Mouse (Mus musculus) heart, embryonic 10.5 days (tissue): ENCODE results near the gene Zfp94. TPM values are rescaled to one million over a fixed set of nuclear protein-coding genes. Genes with fewer than 3 reads are reported as not detected.
"Not testable (repeated sequence)": the region's sequence is repeated elsewhere in the genome, so short reads cannot be mapped to it uniquely, and the experiment has no call there.

Experiments used
- DNase-seq: peaks from one replicate; pipeline ENCODE4 v3.0.0-alpha.2; 2017; ENCODE audit warnings: low spot score
- H3K27ac ChIP-seq: fragments of 300-500 bp; sonication (generic); 2 replicates; pipeline ENCODE4 v1.5.1; 2016; ENCODE audit warnings: mild to moderate bottlenecking
- H3K27me3 ChIP-seq: fragments of 300-500 bp; sonication (generic); 2 replicates; pipeline ENCODE4 v1.6.1; 2016; ENCODE audit warnings: mild to moderate bottlenecking; ENCODE audit not compliant: poor library complexity, insufficient read depth, severe bottlenecking
- H3K36me3 ChIP-seq: fragments of 300-500 bp; sonication (generic); 2 replicates; pipeline ENCODE4 v1.6.1; 2016; ENCODE audit warnings: mild to moderate bottlenecking, moderate library complexity
- H3K4me1 ChIP-seq: fragments of 300-500 bp; sonication (generic); 2 replicates; pipeline ENCODE4 v1.6.1; 2016; ENCODE audit warnings: mild to moderate bottlenecking
- H3K4me3 ChIP-seq: fragments of 300-500 bp; sonication (generic); 2 replicates; pipeline ENCODE4 v1.5.1; 2016; ENCODE audit warnings: mild to moderate bottlenecking, moderate library complexity
- H3K9me3 ChIP-seq: fragments of 300-500 bp; sonication (generic); 2 replicates; pipeline ENCODE4 v1.6.1; 2016; ENCODE audit warnings: mild to moderate bottlenecking, moderate library complexity
- WGBS: fragments of 180-500 bp; shearing (Covaris S2); methylation state at CpG from one replicate; pipeline ENCODE4 v1.1.7; 2016; 5-methylcytosine and 5-hydroxymethylcytosine counted together
- polyA plus RNA-seq: library from polyadenylated mRNA; unstranded; fragments of >200 nt; fragmentation: Nextera tagmentation; extraction: Ambion mirVana; gene quantifications from 2 replicates; pipeline ENCODE4 v1.2.1, GENCODE M21; 2016

Zfp94 gene
- polyA plus RNA-seq, 1 experiment from 2014 or later: 10.1 TPM

GRCm38 (mm10) chr7:24286090-24286489 is 30.4 kb downstream of the Zfp94 start:
- Histone ChIP-seq H3K27me3 (no peaks in the 10 kb centered on the region), H3K4me1 (no peaks in the 10 kb centered on the region), H3K27ac (no peak overlapping the region), H3K36me3 (peaks cover 32% of the 10 kb centered on the region), H3K9me3 (no peaks in the 10 kb centered on the region), H3K4me3 (no peak overlapping the region)
- peak; percentile 62 for DNase-seq
- WGBS: 46% methylated on average over 4 of the region's 4 CpGs

DNA sequence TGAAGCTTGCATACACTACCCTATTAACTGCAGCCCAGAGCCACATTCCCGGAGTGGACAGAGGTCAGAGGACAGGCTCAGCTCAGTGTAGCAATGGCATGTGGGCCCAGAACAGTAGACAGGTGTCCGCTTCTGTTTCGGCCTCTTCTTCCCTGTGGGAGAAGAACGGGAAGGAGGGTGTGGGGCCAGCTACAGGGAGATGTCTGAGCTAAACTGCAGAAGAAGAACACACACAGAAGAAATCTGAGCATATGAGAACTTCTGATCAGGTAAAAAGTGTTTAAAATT is 35.7 kb downstream of the Zfp94 start:
- H3K9me3 ChIP-seq: 0 out of 2 replicates have a peak, but pooled peaks cover 5% of the 10 kb centered on the region
- H3K36me3 ChIP-seq: peaks cover 11% of the 10 kb centered on the region
- no peak overlapping the region for H3K27ac ChIP-seq
- peak; percentile 69 for DNase-seq
- no peaks in the 10 kb centered on the region for H3K4me1 ChIP-seq
- no peak overlapping the region for H3K4me3 ChIP-seq
- H3K27me3 ChIP-seq: no peaks in the 10 kb centered on the region
- WGBS: 52% methylated on average over 4 of the region's 4 CpGs

GRCm38 (mm10) chr7:24280031-24280857 is 36.2 kb downstream of the Zfp94 start:
- WGBS: 48% methylated on average over 10 of the region's 10 CpGs

GRCm38 (mm10) chr7:24278771-24279170 is 37.7 kb downstream of the Zfp94 start:
- H3K27ac ChIP-seq, H3K4me3 ChIP-seq, H3K27me3 ChIP-seq, DNase-seq, H3K4me1 ChIP-seq, H3K9me3 ChIP-seq: not testable (repeated sequence)
- H3K36me3 ChIP-seq: peaks cover 31% of the 10 kb centered on the region
- 77% methylated on average over 3 of the region's 3 CpGs for WGBS

More at GRCm38 (mm10) chr7:24280031-24280857, 36.2 kb downstream of the Zfp94 start:
- Histone ChIP-seq H3K27me3 (no peaks in the 10 kb centered on the region), H3K36me3 (peaks cover 16% of the 10 kb centered on the region), H3K4me3 (no peak overlapping the region), H3K27ac (no peak overlapping the region), H3K4me1 (no peaks in the 10 kb centered on the region), H3K9me3 (0 out of 2 replicates have a peak, but pooled peaks cover 5% of the 10 kb centered on the region)
- DNase-seq: peak; percentile 59

DNA sequence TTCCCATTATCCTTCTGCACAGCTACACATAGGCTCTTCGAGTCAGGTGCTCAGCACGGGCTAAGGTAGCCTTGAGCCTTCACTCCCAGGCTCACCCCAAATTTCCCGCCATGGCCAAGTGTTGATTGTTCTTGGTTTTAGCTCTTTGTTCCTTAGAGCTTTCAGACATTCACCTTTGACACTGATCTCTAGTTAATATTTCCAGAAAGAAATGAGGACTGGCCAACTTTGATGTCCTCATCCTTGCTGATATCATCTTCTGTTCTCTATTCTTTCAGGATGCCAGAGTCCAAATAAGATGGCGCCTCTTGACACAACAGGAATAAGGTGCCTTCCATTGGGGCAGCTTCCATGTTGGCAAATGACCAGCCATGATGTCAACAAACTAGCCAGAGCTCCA is 42.0 kb downstream of the Zfp94 start:
- peaks cover 36% of the 10 kb centered on the region for H3K36me3 ChIP-seq
- no peak overlapping the region for H3K27ac ChIP-seq
- H3K27me3 ChIP-seq: no peaks in the 10 kb centered on the region
- H3K9me3 ChIP-seq: 0 out of 2 replicates have a peak, but pooled peaks cover 5% of the 10 kb centered on the region
- no peak overlapping the region for H3K4me3 ChIP-seq
- peak; percentile 52 for DNase-seq
- WGBS: 86% methylated on average over 4 of the region's 4 CpGs
- 0 out of 2 replicates have a peak, but pooled peaks cover 3% of the 10 kb centered on the region for H3K4me1 ChIP-seq

GRCm38 (mm10) chr7:24271191-24271590 is 45.3 kb downstream of the Zfp94 start:
- 94% methylated on average over 6 of the region's 6 CpGs for WGBS

GRCm38 (mm10) chr7:24270288-24270672 is 46.2 kb downstream of the Zfp94 start, which contains the start of gene Zfp93:
Zfp93 (plus strand) TSS chr7:24270420.
- peak within 1 kb of the TSS; percentile 74 for H3K4me3 ChIP-seq
- DNase-seq: peak; percentile 94
- H3K36me3 ChIP-seq: peaks cover 20% of the 10 kb centered on the region
- 0% methylated on average over 12 of the region's 12 CpGs for WGBS
- no peaks in the 10 kb centered on the region for H3K9me3 ChIP-seq
- H3K27ac ChIP-seq: peak within 1 kb of the TSS; percentile 89
- no peaks in the 10 kb centered on the region for H3K27me3 ChIP-seq
- H3K4me1 ChIP-seq: 0 out of 2 replicates have a peak, but pooled peaks cover 3% of the 10 kb centered on the region

More at GRCm38 (mm10) chr7:24271191-24271590, 45.3 kb downstream of the Zfp94 start:
- DNase-seq: peak; percentile 38
- Histone ChIP-seq H3K9me3 (no peaks in the 10 kb centered on the region), H3K27ac (no peak overlapping the region), H3K36me3 (peaks cover 29% of the 10 kb centered on the region), H3K4me1 (0 out of 2 replicates have a peak, but pooled peaks cover 3% of the 10 kb centered on the region), H3K4me3 (no peak overlapping the region), H3K27me3 (no peaks in the 10 kb centered on the region)

GRCm38 (mm10) chr7:24269667-24270287 is 46.7 kb downstream of the Zfp94 start:
- 31% methylated on average over 7 of the region's 7 CpGs for WGBS
- Histone ChIP-seq H3K27ac (peak overlapping the region; percentile 89; the same call in 1 of the 2 replicates), H3K9me3 (no peaks in the 10 kb centered on the region), H3K4me3 (peak overlapping the region; percentile 74), H3K36me3 (peaks cover 15% of the 10 kb centered on the region), H3K27me3 (no peaks in the 10 kb centered on the region), H3K4me1 (0 out of 2 replicates have a peak, but pooled peaks cover 3% of the 10 kb centered on the region)
- no peak for DNase-seq

DNA sequence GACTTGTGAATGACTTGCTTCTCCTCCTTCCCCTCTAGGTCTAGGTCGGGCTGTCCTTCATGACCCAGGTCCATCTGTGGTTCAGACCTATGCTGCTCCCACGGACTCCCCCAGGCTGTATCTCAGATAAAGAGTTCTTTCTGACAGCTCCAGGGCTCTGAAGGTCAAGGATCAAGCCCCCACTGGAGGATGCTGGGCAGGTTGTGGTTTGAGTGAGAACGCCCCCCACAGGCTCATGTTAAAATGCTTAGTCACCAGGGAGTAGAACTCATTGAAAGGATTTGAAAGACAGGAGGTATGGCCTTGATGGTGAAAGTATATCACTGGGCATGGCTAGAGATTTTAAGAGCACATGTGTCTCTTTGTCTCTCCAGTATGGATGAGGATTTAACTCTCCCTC is 47.2 kb downstream of the Zfp94 start:
- Histone ChIP-seq H3K4me3 (no peak overlapping the region), H3K9me3 (no peaks in the 10 kb centered on the region), H3K4me1 (0 out of 2 replicates have a peak, but pooled peaks cover 3% of the 10 kb centered on the region), H3K36me3 (peaks cover 9% of the 10 kb centered on the region), H3K27me3 (no peaks in the 10 kb centered on the region), H3K27ac (no peak overlapping the region; the same call in 1 of the 2 replicates)
- 65% methylated on average over 3 of the region's 3 CpGs for WGBS
- no peak for DNase-seq

- Histone ChIP-seq H3K36me3 (peaks cover 1% of the 10 kb centered on the region), H3K4me1 (0 out of 2 replicates have a peak, but pooled peaks cover 3% of the 10 kb centered on the region), H3K27me3 (no peaks in the 10 kb centered on the region), H3K27ac (no peak overlapping the region), H3K4me3 (no peak overlapping the region), H3K9me3 (no peaks in the 10 kb centered on the region)
- no peak for DNase-seq
- 68% methylated on average over 24 of the region's 24 CpGs for WGBS
These were observed 48.0 kb downstream of the Zfp94 start for GRCm38 (mm10) chr7:24268176-24269155.

DNA sequence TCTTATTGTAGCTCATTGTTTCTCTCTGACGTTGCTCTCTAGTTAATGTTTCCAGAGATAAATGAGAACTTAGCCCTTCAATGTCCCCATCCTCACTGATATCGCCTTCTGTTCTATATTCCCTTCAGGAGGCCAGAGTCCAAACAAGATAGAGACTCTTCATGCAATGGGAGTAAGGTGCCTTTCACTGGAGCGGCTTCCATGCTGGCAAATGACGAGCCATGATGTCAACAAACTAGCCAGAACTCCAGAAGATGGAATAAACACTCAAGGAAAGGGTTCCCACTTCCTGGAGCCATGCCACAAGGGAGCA is 56.5 kb downstream of the Zfp94 start:
- 87% methylated on average over 4 of the region's 4 CpGs for WGBS
- Histone ChIP-seq H3K4me1 (0 out of 2 replicates have a peak, but pooled peaks cover 3% of the 10 kb centered on the region), H3K4me3 (no peak overlapping the region), H3K27me3 (no peaks in the 10 kb centered on the region), H3K36me3 (peaks cover 23% of the 10 kb centered on the region), H3K27ac (no peak overlapping the region), H3K9me3 (no peaks in the 10 kb centered on the region)
- DNase-seq: no peak

GRCm38 (mm10) chr7:24259306-24259999 is 57.0 kb downstream of the Zfp94 start:
- Histone ChIP-seq H3K27ac (no peak overlapping the region), H3K4me1 (0 out of 2 replicates have a peak, but pooled peaks cover 6% of the 10 kb centered on the region), H3K27me3 (no peaks in the 10 kb centered on the region), H3K9me3 (no peaks in the 10 kb centered on the region), H3K4me3 (no peak overlapping the region), H3K36me3 (peaks cover 23% of the 10 kb centered on the region)
- WGBS: 84% methylated on average over 13 of the region's 13 CpGs
- no peak for DNase-seq
